Mouse (Mus musculus) bone marrow macrophage, adult 2 months (primary cell): ENCODE results near the gene Fdxr.

Experiments used
- CTCF ChIP-seq: IDR thresholded peaks from 2 replicates; pipeline ENCODE4 v1.5.1; 2012; ENCODE audit warnings: low read depth, mild to moderate bottlenecking, low read length, moderate library complexity
- POLR2A ChIP-seq: IDR thresholded peaks from 2 replicates; pipeline ENCODE4 v1.6.1; 2012; ENCODE audit warnings: mild to moderate bottlenecking, low read depth, low read length, borderline replicate concordance

- no peak; the same call in 1 of the 2 replicates for TF ChIP-seq CTCF
- TF ChIP-seq POLR2A = no peak
Observed at GRCm38 (mm10) chr11:115225301-115225700, 51.5 kb downstream of the Fdxr start.
